11 mouse cellular contexts compared by ENCODE assay signal in the genomic region with DNA sequence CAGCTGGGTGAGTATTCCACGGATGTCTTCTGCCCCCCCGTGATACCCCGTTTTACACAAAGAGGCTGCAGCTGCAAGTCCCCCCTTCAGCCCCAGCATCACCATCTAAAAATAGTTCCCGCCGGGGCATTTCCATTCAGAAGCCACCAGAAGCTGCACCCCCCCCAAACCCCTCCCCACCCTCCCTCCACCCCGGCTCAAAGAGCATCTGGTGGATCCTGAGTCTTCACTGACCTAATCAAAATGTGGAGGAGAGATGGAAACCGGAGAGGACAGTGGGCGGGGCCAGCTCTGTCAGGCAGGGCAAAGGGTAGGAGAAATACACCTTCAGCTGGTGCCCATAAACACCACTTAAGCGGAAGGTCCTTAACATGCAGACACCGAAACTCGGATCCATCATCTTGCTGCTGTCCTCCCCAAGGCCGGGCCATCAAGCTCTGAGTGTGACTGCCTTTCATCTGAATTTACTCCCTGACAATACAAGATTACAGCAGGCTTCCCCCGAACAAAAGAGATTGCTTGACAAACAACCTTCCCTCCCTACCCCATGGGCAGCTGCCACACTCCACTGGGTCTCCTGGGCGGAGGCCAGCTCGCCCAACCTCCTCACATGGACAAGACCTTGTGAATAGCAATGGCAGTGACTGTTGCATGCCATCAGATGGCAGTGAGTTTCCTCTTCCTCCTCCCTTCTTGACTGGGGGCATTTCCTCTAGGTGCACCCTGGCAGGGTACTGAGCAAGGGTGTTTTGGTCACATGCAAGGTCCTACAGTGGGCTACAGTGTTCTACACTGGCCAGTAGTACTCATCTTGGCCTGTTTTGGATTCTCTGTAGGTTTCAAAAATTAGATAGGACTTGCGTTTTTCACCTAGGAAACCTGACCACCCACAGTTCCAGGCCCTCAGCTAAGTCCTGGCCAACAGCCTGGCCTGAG. TPM values are rescaled to one million over a fixed set of nuclear protein-coding genes. Genes with fewer than 3 reads are reported as not detected.
A peak's percentile ranks its signal among the peaks of the same experiment; 100 is the strongest.
DNase-seq lines count a peak whose midpoint lies in the region; ATAC-seq lines count a peak whose summit lies in the region.
"Had no signal": no experiment of that assay in that cellular context is flagged by ENCODE, and none has a peak within 500 bp of the region (broad histone marks: within the 10 kb centered on the region; RNA-seq: fewer than 3 reads in every experiment).

No protein-coding gene starts in this region.

- ATAC-seq in hindbrain, embryonic 15.5 days (ENCODE audit: low FRiP score, low read depth), result peak; percentile 69
- ATAC-seq in midbrain, embryonic 11.5 days (ENCODE audit: low FRiP score), result peak; percentile 75

- H3K36me3 ChIP-seq in hindbrain, embryonic 15.5 days, result no peaks in the 10 kb centered on the region
- H3K36me3 ChIP-seq in midbrain, embryonic 11.5 days (ENCODE audit: control insufficient read depth, insufficient read depth, low read length), result no peaks in the 10 kb centered on the region
- H3K36me3 ChIP-seq: G1E had no signal

- DNase-seq in right cerebral cortex, postnatal 4 days, result peak; percentile 14
- DNase-seq in right cerebral cortex, postnatal 25 days, result no peak
- peak; percentile 86 for DNase-seq in midbrain, embryonic 11.5 days (ENCODE audit: low spot score, missing footprints)
- peak; percentile 48 for DNase-seq in skeletal muscle tissue, adult 2 months (ENCODE audit: low read depth, low spot score)
- DNase-seq in gastrocnemius, postnatal 25 days, result no peak
- no peak for DNase-seq in left cerebral cortex, adult 18-20 months (ENCODE audit: low spot score in 2 of 2)
- no peak for DNase-seq in gastrocnemius, postnatal 10 days
- DNase-seq: lung, postnatal 14 days had no signal

- H3K4me1 ChIP-seq in hindbrain, embryonic 15.5 days (replicated peaks), result peaks cover 10% of the 10 kb centered on the region
- peaks cover 9% of the 10 kb centered on the region for H3K4me1 ChIP-seq in midbrain, embryonic 11.5 days (ENCODE audit: control insufficient read depth, insufficient read depth, low read length)

- H3K27me3 ChIP-seq in hindbrain, embryonic 15.5 days, result no peaks in the 10 kb centered on the region
- H3K27me3 ChIP-seq in midbrain, embryonic 11.5 days (ENCODE audit: control insufficient read depth, insufficient read depth, low read length), result no peaks in the 10 kb centered on the region

- peak overlapping the region; percentile 9; the same call in 1 of the 2 replicates for H3K4me2 ChIP-seq in hindbrain, embryonic 15.5 days
- no peak overlapping the region for H3K4me2 ChIP-seq in midbrain, embryonic 11.5 days

- 21% methylated on average over 16 of the region's 16 CpGs for WGBS in hindbrain, embryonic 15.5 days
- 31% methylated on average over 16 of the region's 16 CpGs for WGBS in midbrain, embryonic 11.5 days

- no peak overlapping the region for H3K4me3 ChIP-seq in hindbrain, embryonic 15.5 days
- H3K4me3 ChIP-seq in midbrain, embryonic 11.5 days (ENCODE audit: low read depth, low read length), result no peak overlapping the region

- no peak overlapping the region for H3K9ac ChIP-seq in hindbrain, embryonic 15.5 days
- no peak overlapping the region for H3K9ac ChIP-seq in midbrain, embryonic 11.5 days (ENCODE audit: low read length)

- no peaks in the 10 kb centered on the region for H3K9me3 ChIP-seq in hindbrain, embryonic 15.5 days
- no peaks in the 10 kb centered on the region for H3K9me3 ChIP-seq in midbrain, embryonic 11.5 days (ENCODE audit: control insufficient read depth, low read length)
- H3K9me3 ChIP-seq: G1E had no signal

- H3K27ac ChIP-seq in hindbrain, embryonic 15.5 days (replicated peaks), result no peak overlapping the region
- H3K27ac ChIP-seq in midbrain, embryonic 11.5 days (ENCODE audit: low read depth, low read length), result no peak overlapping the region

RNA-seq across cellular contexts. Expression of gene Otos, which starts 32.3 kb away (rescaled TPM):
- polyA plus RNA-seq in hindbrain, embryonic 15.5 days (2015; fragmentation: Nextera tagmentation; extraction: Ambion mirVana), result 0.26 and 0.54 TPM in 2 replicates
- 0.08 TPM in 1 of 2 replicates, not detected in the other for polyA plus RNA-seq in midbrain, embryonic 11.5 days (2014; fragmentation: Nextera tagmentation; extraction: Ambion mirVana)
- total RNA-seq in gastrocnemius, postnatal 25 days (2021), result not detected
- total RNA-seq in left cerebral cortex, adult 18-20 months (2021), result not detected
- total RNA-seq in gastrocnemius, postnatal 10 days (2021), result under 1 TPM; 0.41 to 0.49 TPM
- polyA plus RNA-seq: G1E; stomach, embryonic 14.5 days had no signal

RNA-seq across cellular contexts. Expression of gene Cops9, which starts 39.2 kb away (rescaled TPM):
- polyA plus RNA-seq in hindbrain, embryonic 15.5 days (2015; fragmentation: Nextera tagmentation; extraction: Ambion mirVana), result 577 and 633 TPM in 2 replicates
- 354 and 411 TPM in 2 replicates for polyA plus RNA-seq in midbrain, embryonic 11.5 days (2014; fragmentation: Nextera tagmentation; extraction: Ambion mirVana)
- 100 to 1,000 TPM; 187 to 194 TPM for total RNA-seq in gastrocnemius, postnatal 25 days (2021)
- 100 to 1,000 TPM; 214 to 225 TPM for total RNA-seq in left cerebral cortex, adult 18-20 months (2021)
- 100 to 1,000 TPM; 257 to 268 TPM for total RNA-seq in gastrocnemius, postnatal 10 days (2021)

Comparison
In these comparisons a context has a peak if more than half of its experiments do, and no peak if none do; other contexts are left out.
1. DNase-seq: peak in right cerebral cortex, postnatal 4 days (single experiment), midbrain, embryonic 11.5 days (single experiment) and skeletal muscle tissue, adult 2 months (single experiment); none in right cerebral cortex, postnatal 25 days (single experiment), gastrocnemius, postnatal 25 days (single experiment), left cerebral cortex, adult 18-20 months (0 of 2) and gastrocnemius, postnatal 10 days (single experiment).